Mouse (Mus musculus) kidney, adult 8-10 months (tissue): Measurements from ENCODE around the gene Rnf39.

Source experiments
- DNase-seq, 2 experiments: peaks; one replicate each; pipeline ENCODE4 v3.0.0; 2022

The Rnf39 gene

GRCm38 (mm10) chr17:36943691-36944090, 973 bp downstream of the Rnf39 start:
- no peak for DNase-seq

- DNase-seq = no peak
Observed at GRCm38 (mm10) chr17:36944121-36944775, 1.5 kb downstream of the Rnf39 start.

- peak in 1 of 2 experiments; percentile 41 for DNase-seq
Observed at GRCm38 (mm10) chr17:36947051-36947819, 4.5 kb downstream of the Rnf39 start.

GRCm38 (mm10) chr17:36948286-36948685, 5.6 kb downstream of the Rnf39 start:
- no peak for DNase-seq

- DNase-seq = no peak
Observed at GRCm38 (mm10) chr17:36949265-36949664, 6.5 kb downstream of the Rnf39 start.

GRCm38 (mm10) chr17:36950981-36951947, 8.5 kb downstream of the Rnf39 start, which contains the start of gene Ppp1r11:
Gene Ppp1r11 (minus strand): TSS chr17:36951741.
- DNase-seq = peak; percentile 96 to 97

- DNase-seq = no peak
Observed at GRCm38 (mm10) chr17:36952631-36953030, 9.9 kb downstream of the Rnf39 start.

- DNase-seq = no peak
Observed at GRCm38 (mm10) chr17:36953062-36953461, 10.3 kb downstream of the Rnf39 start.

GRCm38 (mm10) chr17:36957999-36958743, 15.5 kb downstream of the Rnf39 start, which contains the start of the genes Znrd1 and Znrd1as:
Gene Znrd1 (minus strand): TSS chr17:36958559.
Gene Znrd1as (plus strand): TSS chr17:36958592.
- peak; percentile 95 to 96 for DNase-seq

GRCm38 (mm10) chr17:36958884-36959283, 16.2 kb downstream of the Rnf39 start:
- no peak for DNase-seq

GRCm38 (mm10) chr17:36961125-36961524, 18.4 kb downstream of the Rnf39 start:
- no peak for DNase-seq

- no peak for DNase-seq
Observed at GRCm38 (mm10) chr17:36966875-36967274, 24.2 kb downstream of the Rnf39 start.

- DNase-seq = no peak
Observed at GRCm38 (mm10) chr17:36970316-36970890, 27.7 kb downstream of the Rnf39 start.

GRCm38 (mm10) chr17:36971172-36971850, 28.6 kb downstream of the Rnf39 start:
- no peak for DNase-seq

GRCm38 (mm10) chr17:36972791-36973190, 30.1 kb downstream of the Rnf39 start:
- no peak for DNase-seq

- DNase-seq = no peak
Observed at GRCm38 (mm10) chr17:36973271-36973787, 30.6 kb downstream of the Rnf39 start.

- DNase-seq = no peak
Observed at GRCm38 (mm10) chr17:36981221-36981813, 38.6 kb downstream of the Rnf39 start, which contains the start of gene 2410137M14Rik. Gene 2410137M14Rik (minus strand): TSS chr17:36981237.

GRCm38 (mm10) chr17:36981845-36982244, 39.1 kb downstream of the Rnf39 start:
- DNase-seq = no peak

- no peak for DNase-seq
Observed at GRCm38 (mm10) chr17:36982253-36983155, 39.8 kb downstream of the Rnf39 start.
